9 mouse cellular contexts compared by ENCODE assay signal in genomic region chr11:4916068-4916467, GRCm38 (mm10). TPM values are rescaled to one million over a fixed set of nuclear protein-coding genes. Genes with fewer than 3 reads are reported as not detected.
DNase-seq lines count a peak whose midpoint lies in the region; ATAC-seq and TF ChIP-seq lines count a peak whose summit lies in the region.
"Had no signal": no experiment of that assay in that cellular context is flagged by ENCODE, and none has a peak within 500 bp of the region (broad histone marks: within the 10 kb centered on the region; RNA-seq: fewer than 3 reads in every experiment).

No protein-coding gene starts in this region.

- no peak for ATAC-seq in forebrain, embryonic 11.5 days (replicated peaks; ENCODE audit: low FRiP score)
- no peak for ATAC-seq in forebrain, embryonic 16.5 days
- ATAC-seq in embryonic facial prominence, embryonic 14.5 days (ENCODE audit: low read depth) = no peak
- no peak for ATAC-seq in lung, embryonic 14.5 days (ENCODE audit: insufficient read depth)

- no peaks in the 10 kb centered on the region for H3K27me3 ChIP-seq in forebrain, embryonic 11.5 days (ENCODE audit: control insufficient read depth, insufficient read depth, low read length)
- H3K27me3 ChIP-seq in forebrain, embryonic 16.5 days (replicated peaks; ENCODE audit: control insufficient read depth, insufficient read depth, low read length) = no peaks in the 10 kb centered on the region
- H3K27me3 ChIP-seq in embryonic facial prominence, embryonic 14.5 days (replicated peaks; ENCODE audit: control insufficient read depth, insufficient read depth, low read length) = no peaks in the 10 kb centered on the region
- no peaks in the 10 kb centered on the region for H3K27me3 ChIP-seq in lung, embryonic 14.5 days (ENCODE audit: insufficient read depth, low read length)
- H3K27me3 ChIP-seq: limb, embryonic 15.5 days had no signal

- H3K36me3 ChIP-seq in forebrain, embryonic 11.5 days (ENCODE audit: control insufficient read depth, insufficient read depth, low read length) = peaks cover 12% of the 10 kb centered on the region
- H3K36me3 ChIP-seq in forebrain, embryonic 16.5 days (ENCODE audit: control insufficient read depth, insufficient read depth) = peaks cover 24% of the 10 kb centered on the region
- H3K36me3 ChIP-seq in embryonic facial prominence, embryonic 14.5 days (ENCODE audit: control insufficient read depth, insufficient read depth, low read length) = peaks cover 86% of the 10 kb centered on the region
- H3K36me3 ChIP-seq in lung, embryonic 14.5 days (ENCODE audit: insufficient read depth) = peaks cover 82% of the 10 kb centered on the region

- H3K4me1 ChIP-seq in forebrain, embryonic 11.5 days (replicated peaks; ENCODE audit: control insufficient read depth, insufficient read depth, low read length) = no peaks in the 10 kb centered on the region
- no peaks in the 10 kb centered on the region for H3K4me1 ChIP-seq in forebrain, embryonic 16.5 days (replicated peaks; ENCODE audit: control insufficient read depth, insufficient read depth, low read length)
- H3K4me1 ChIP-seq in embryonic facial prominence, embryonic 14.5 days (ENCODE audit: control insufficient read depth, insufficient read depth, low read length) = no peaks in the 10 kb centered on the region
- H3K4me1 ChIP-seq in lung, embryonic 14.5 days (ENCODE audit: insufficient read depth) = no peaks in the 10 kb centered on the region
- H3K4me1 ChIP-seq: limb, embryonic 15.5 days had no signal

- peak; percentile 85 for TF ChIP-seq CTCF in lung, embryonic 14.5 days (IDR thresholded peaks at IDR 0.05; ENCODE audit: low read depth)

- no peak overlapping the region for H3K27ac ChIP-seq in forebrain, embryonic 11.5 days (ENCODE audit: low read depth, low read length)
- no peak overlapping the region for H3K27ac ChIP-seq in forebrain, embryonic 16.5 days (ENCODE audit: low read length)
- no peak overlapping the region for H3K27ac ChIP-seq in embryonic facial prominence, embryonic 14.5 days (replicated peaks; ENCODE audit: low read depth, low read length)
- no peak overlapping the region for H3K27ac ChIP-seq in lung, embryonic 14.5 days (ENCODE audit: low read depth)
- H3K27ac ChIP-seq: limb, embryonic 15.5 days had no signal

- DNase-seq in forebrain, embryonic 11.5 days (ENCODE audit: low spot score) = peak; percentile 73
- DNase-seq in B cell, adult 2 months = peak; percentile 59 to 60
- DNase-seq in adrenal gland, postnatal 36 days = peak; percentile 68 to 78
- peak; percentile 61 for DNase-seq in embryonic facial prominence, embryonic 14.5 days (ENCODE audit: low spot score)
- peak; percentile 75 for DNase-seq in kidney, postnatal 14 days
- peak; percentile 84 for DNase-seq in lung, embryonic 14.5 days
- peak; percentile 70 for DNase-seq in right cerebral cortex, postnatal 14 days

- H3K4me2 ChIP-seq in forebrain, embryonic 11.5 days (ENCODE audit: low read depth, low read length, severe bottlenecking) = no peak overlapping the region
- no peak overlapping the region for H3K4me2 ChIP-seq in forebrain, embryonic 16.5 days (ENCODE audit: low read length)
- H3K4me2 ChIP-seq in embryonic facial prominence, embryonic 14.5 days (ENCODE audit: low read depth, low read length) = no peak overlapping the region
- H3K4me2 ChIP-seq in lung, embryonic 14.5 days = no peak overlapping the region
- H3K4me2 ChIP-seq: limb, embryonic 15.5 days had no signal

- no peaks in the 10 kb centered on the region for H3K9me3 ChIP-seq in forebrain, embryonic 11.5 days (ENCODE audit: control insufficient read depth, low read length)
- H3K9me3 ChIP-seq in forebrain, embryonic 16.5 days (ENCODE audit: control insufficient read depth, low read length) = no peaks in the 10 kb centered on the region
- no peaks in the 10 kb centered on the region for H3K9me3 ChIP-seq in embryonic facial prominence, embryonic 14.5 days (ENCODE audit: control insufficient read depth, low read length)
- no peaks in the 10 kb centered on the region for H3K9me3 ChIP-seq in lung, embryonic 14.5 days (ENCODE audit: low read depth, low read length)
- H3K9me3 ChIP-seq: limb, embryonic 15.5 days had no signal

- WGBS in forebrain, embryonic 11.5 days = 47% methylated on average over 1 of the region's 1 CpGs
- 20% methylated on average over 1 of the region's 1 CpGs for WGBS in forebrain, embryonic 16.5 days
- whole genome bisulfite sequencing in embryonic facial prominence, embryonic 14.5 days = 83% methylated on average over 1 of the region's 1 CpGs
- 38% methylated on average over 1 of the region's 1 CpGs for WGBS in lung, embryonic 14.5 days

- no peak overlapping the region for H3K9ac ChIP-seq in forebrain, embryonic 11.5 days (ENCODE audit: low read length)
- no peak overlapping the region for H3K9ac ChIP-seq in forebrain, embryonic 16.5 days (replicated peaks; ENCODE audit: low read depth, low read length)
- H3K9ac ChIP-seq in embryonic facial prominence, embryonic 14.5 days (ENCODE audit: low read depth, low read length) = no peak overlapping the region
- H3K9ac ChIP-seq in lung, embryonic 14.5 days = no peak overlapping the region
- H3K9ac ChIP-seq: limb, embryonic 15.5 days had no signal

- H3K4me3 ChIP-seq in forebrain, embryonic 11.5 days (ENCODE audit: low read depth, low read length) = no peak overlapping the region
- H3K4me3 ChIP-seq in forebrain, embryonic 16.5 days (replicated peaks; ENCODE audit: low read length) = no peak overlapping the region
- H3K4me3 ChIP-seq in embryonic facial prominence, embryonic 14.5 days (ENCODE audit: low read depth, low read length) = no peak overlapping the region
- H3K4me3 ChIP-seq in lung, embryonic 14.5 days (ENCODE audit: low read depth, low read length) = no peak overlapping the region
- H3K4me3 ChIP-seq: limb, embryonic 15.5 days had no signal

RNA-seq across cellular contexts. Expression of gene Thoc5, which starts 20.9 kb away (rescaled TPM):
- 54.7 and 61.3 TPM in 2 replicates for polyA plus RNA-seq in forebrain, embryonic 11.5 days (2014; fragmentation: Nextera tagmentation; extraction: Ambion mirVana)
- 66.6 and 73.6 TPM in 2 replicates for polyA plus RNA-seq in forebrain, embryonic 16.5 days (2015; fragmentation: Nextera tagmentation; extraction: Ambion mirVana)
- 10 to 100 TPM; 33.3 to 33.6 TPM for total RNA-seq in adrenal gland, postnatal 36 days (2021)
- polyA plus RNA-seq in embryonic facial prominence, embryonic 14.5 days (2014; fragmentation: Nextera tagmentation; extraction: Ambion mirVana) = 27.9 and 32.3 TPM in 2 replicates
- 37.7 and 43.4 TPM in 2 replicates for polyA plus RNA-seq in lung, embryonic 14.5 days (2014; fragmentation: Nextera tagmentation; extraction: Ambion mirVana)

RNA-seq across cellular contexts. Expression of gene Nefh, which starts 31.8 kb away (rescaled TPM):
- polyA plus RNA-seq in forebrain, embryonic 11.5 days (2014; fragmentation: Nextera tagmentation; extraction: Ambion mirVana) = 0.17 and 0.21 TPM in 2 replicates
- 0.94 and 1.1 TPM in 2 replicates for polyA plus RNA-seq in forebrain, embryonic 16.5 days (2015; fragmentation: Nextera tagmentation; extraction: Ambion mirVana)
- total RNA-seq in adrenal gland, postnatal 36 days (2021) = 1 to 10 TPM; 1.4 TPM
- 1.6 and 1.7 TPM in 2 replicates for polyA plus RNA-seq in embryonic facial prominence, embryonic 14.5 days (2014; fragmentation: Nextera tagmentation; extraction: Ambion mirVana)
- polyA plus RNA-seq in lung, embryonic 14.5 days (2014; fragmentation: Nextera tagmentation; extraction: Ambion mirVana) = 0.35 and 0.36 TPM in 2 replicates

RNA-seq across cellular contexts. Expression of gene Nipsnap1, which starts 42.3 kb away (rescaled TPM):
- 77.5 and 80.0 TPM in 2 replicates for polyA plus RNA-seq in forebrain, embryonic 11.5 days (2014; fragmentation: Nextera tagmentation; extraction: Ambion mirVana)
- 126 and 147 TPM in 2 replicates for polyA plus RNA-seq in forebrain, embryonic 16.5 days (2015; fragmentation: Nextera tagmentation; extraction: Ambion mirVana)
- total RNA-seq in adrenal gland, postnatal 36 days (2021) = 10 to 100 TPM; 26.0 to 30.2 TPM
- polyA plus RNA-seq in embryonic facial prominence, embryonic 14.5 days (2014; fragmentation: Nextera tagmentation; extraction: Ambion mirVana) = 32.1 and 41.4 TPM in 2 replicates
- polyA plus RNA-seq in lung, embryonic 14.5 days (2014; fragmentation: Nextera tagmentation; extraction: Ambion mirVana) = 32.0 and 32.4 TPM in 2 replicates
